Mouse (Mus musculus): ENCODE data around the gene Kcnq1.

DNA sequence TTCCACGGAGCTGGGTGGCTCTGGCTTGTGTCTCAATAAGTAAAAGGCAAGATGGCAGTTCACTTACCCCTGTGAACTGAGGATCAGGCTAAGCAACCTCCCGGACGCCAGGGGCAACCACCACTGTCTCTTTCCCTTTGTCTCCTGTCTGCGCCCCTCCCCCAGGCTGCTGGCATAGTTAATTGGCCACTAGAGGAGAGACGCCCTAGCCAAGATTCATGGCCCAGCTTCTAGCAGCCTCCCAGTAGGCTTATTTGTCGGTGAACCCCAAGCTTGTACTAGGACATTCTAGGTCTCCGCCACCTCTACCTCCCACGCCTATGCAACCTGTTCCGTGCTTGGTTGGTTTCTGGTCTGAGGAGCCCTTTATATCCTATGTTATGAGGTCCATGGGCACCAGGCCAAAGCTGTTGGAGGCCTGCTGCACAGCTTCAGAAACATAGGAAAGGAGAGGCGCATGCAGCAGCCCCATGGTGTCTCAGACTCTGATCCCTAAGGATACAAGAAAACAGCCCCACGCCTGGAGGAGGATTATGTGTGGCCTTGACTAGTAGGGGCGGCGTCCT, 37.8 kb upstream of the Kcnq1 start:
- TF ChIP-seq POLR2A (IDR thresholded peaks at IDR 0.05; ENCODE audit: borderline replicate concordance, insufficient read depth, low read length) (no peak), CTCF (IDR thresholded peaks at IDR 0.05; ENCODE audit: borderline replicate concordance, insufficient read depth, low read depth, low read length) (no peak)
